Mouse (Mus musculus) spleen, adult 2 months (tissue): ENCODE results near the gene Inava.

Experiments
- CTCF ChIP-seq: fragments of 200-500 bp; IDR thresholded peaks from 2 replicates; pipeline ENCODE4 v1.5.1; 2011; ENCODE audit warnings: mild to moderate bottlenecking, inconsistent platforms; ENCODE audit not compliant: insufficient read depth, insufficient read length, insufficient replicate concordance; ENCODE audit errors: extremely low read depth
- POLR2A ChIP-seq: fragments of 200-500 bp; IDR thresholded peaks from 2 replicates; pipeline ENCODE4 v1.6.1; 2011; ENCODE audit warnings: low read depth, low read length, inconsistent platforms

- no peak for TF ChIP-seq POLR2A
- peak; percentile 82; the same call in 1 of the 2 replicates for TF ChIP-seq CTCF
Measured at GRCm38 (mm10) chr1:136170109-136170508, 64.0 kb downstream of the Inava start.
